Mouse (Mus musculus) CH12.LX (cell line): ENCODE measurements at regions not wholly inside any gene's neighbourhood (a gene's known extent, or its start where the extent isn't known, plus 50 kb on each side); places are given as distances from the start of the nearest gene placed in this dataset.

Experiments used
- DNase-seq: peaks from one replicate; pipeline ENCODE4 v3.0.0-alpha.2; 2013; ENCODE audit errors: extremely low read depth
- H3K27ac ChIP-seq: 2 replicates; pipeline ENCODE4 v1.5.1; 2012; ENCODE audit warnings: low read depth, mild to moderate bottlenecking, control low read depth, moderate library complexity; ENCODE audit not compliant: insufficient read depth
- H3K27me3 ChIP-seq: replicated peaks from 2 replicates; pipeline ENCODE3; 2012; ENCODE audit warnings: inconsistent platforms
- H3K36me3 ChIP-seq, 2 experiments: replicated peaks in 1 of 2; 2 replicates each; pipeline versions ENCODE3 to v1.6.1; 2012; ENCODE audit warnings: inconsistent platforms in 1 of 2, low read length in 1 of 2, mild to moderate bottlenecking in 1 of 2, mixed read lengths in 1 of 2, moderate library complexity in 1 of 2; ENCODE audit not compliant: control insufficient read depth in 1 of 2, insufficient read depth in 1 of 2
- H3K4me1 ChIP-seq, 2 experiments: 2 replicates each; pipeline ENCODE4 v1.6.1; 2012; ENCODE audit warnings: inconsistent platforms in 1 of 2, moderate library complexity in 1 of 2; ENCODE audit not compliant: insufficient read depth in 2 of 2, control insufficient read depth in 1 of 2
- H3K4me2 ChIP-seq: 2 replicates; pipeline ENCODE4 v1.6.1; 2012; ENCODE audit warnings: low read depth, mild to moderate bottlenecking, control low read depth; ENCODE audit not compliant: poor library complexity, insufficient read depth, severe bottlenecking
- H3K4me3 ChIP-seq, 3 experiments: fragments of 150-350 bp in 1 of 3; sonication (generic) in 1 of 3; replicated peaks in 1 of 3; 2 replicates each; pipeline versions ENCODE3 to v1.5.1; 2011 to 2012; ENCODE audit warnings: low read depth in 2 of 3, low read length in 2 of 3, mild to moderate bottlenecking in 2 of 3, moderate library complexity in 2 of 3, control low read depth in 1 of 3, improper control_type of control experiment in 1 of 3, inconsistent platforms in 1 of 3, mixed read lengths in 1 of 3; ENCODE audit not compliant: poor library complexity in 1 of 3
- H3K79me2 ChIP-seq: replicated peaks from 2 replicates; pipeline ENCODE4 v1.6.1; 2012; ENCODE audit warnings: mild to moderate bottlenecking, moderate library complexity; ENCODE audit not compliant: control insufficient read depth, poor library complexity, insufficient read depth, severe bottlenecking; ENCODE audit errors: extremely low read depth
- H3K9ac ChIP-seq: 2 replicates; pipeline ENCODE4 v1.6.1; 2012; ENCODE audit warnings: low read depth, mild to moderate bottlenecking, control low read depth, moderate library complexity; ENCODE audit not compliant: insufficient read depth
- H3K9me3 ChIP-seq: replicated peaks from 2 replicates; pipeline ENCODE3; 2012; ENCODE audit warnings: low read length, inconsistent platforms, mixed read lengths
- BHLHE40 ChIP-seq: IDR thresholded peaks from 2 replicates; pipeline ENCODE4 v1.6.1; 2011; ENCODE audit warnings: mild to moderate bottlenecking, low read depth, low read length, improper control_type of control experiment
- CHD1 ChIP-seq: IDR thresholded peaks from 2 replicates; pipeline ENCODE4 v1.6.1; 2012; ENCODE audit warnings: low read depth, low read length, improper control_type of control experiment, inconsistent platforms
- CHD2 ChIP-seq: IDR thresholded peaks from 2 replicates; pipeline ENCODE4 v1.6.1; 2011; ENCODE audit warnings: low read length, improper control_type of control experiment
- ELF1 ChIP-seq: IDR thresholded peaks from 2 replicates; pipeline ENCODE4 v1.6.1; 2014; ENCODE audit warnings: low read depth, mild to moderate bottlenecking, inconsistent platforms, low read length, improper control_type of control experiment
- EP300 ChIP-seq: IDR thresholded peaks from 2 replicates; pipeline ENCODE4 v1.6.1; 2011; ENCODE audit warnings: low read length, improper control_type of control experiment
- ETS1 ChIP-seq: conservative IDR thresholded peaks from 2 replicates; pipeline ENCODE4 v1.6.1; 2012; ENCODE audit warnings: low read depth, mild to moderate bottlenecking, inconsistent platforms, low read length, improper control_type of control experiment, moderate library complexity
- HCFC1 ChIP-seq: IDR thresholded peaks from 2 replicates; pipeline ENCODE4 v1.6.1; 2012; ENCODE audit warnings: low read depth, mild to moderate bottlenecking, inconsistent platforms, low read length, improper control_type of control experiment
- IRF4 ChIP-seq: IDR thresholded peaks from 2 replicates; pipeline ENCODE4 v1.6.1; 2014; ENCODE audit warnings: low read depth, mild to moderate bottlenecking, inconsistent platforms, low read length, improper control_type of control experiment
- KAT2A ChIP-seq: IDR thresholded peaks from 2 replicates; pipeline ENCODE4 v1.6.1; 2012; ENCODE audit warnings: low read length, improper control_type of control experiment, inconsistent platforms; ENCODE audit not compliant: insufficient replicate concordance
- MAFK ChIP-seq: IDR thresholded peaks from 2 replicates; pipeline ENCODE4 v1.6.1; 2011; ENCODE audit warnings: low read length, improper control_type of control experiment; ENCODE audit not compliant: insufficient replicate concordance
- MAX ChIP-seq: IDR thresholded peaks from 2 replicates; pipeline ENCODE4 v1.6.1; 2011; ENCODE audit warnings: low read length, improper control_type of control experiment
- MEF2A ChIP-seq: IDR thresholded peaks from 2 replicates; pipeline ENCODE4 v1.6.1; 2014; ENCODE audit warnings: low read depth, mild to moderate bottlenecking, inconsistent platforms, low read length, improper control_type of control experiment, borderline replicate concordance
- MXI1 ChIP-seq: IDR thresholded peaks from 2 replicates; pipeline ENCODE4 v1.6.1; 2011; ENCODE audit warnings: mild to moderate bottlenecking, low read depth, low read length, improper control_type of control experiment
- MYC ChIP-seq: IDR thresholded peaks from 2 replicates; pipeline ENCODE4 v1.6.1; 2011; ENCODE audit warnings: low read depth, mild to moderate bottlenecking, improper control_type of control experiment, low read length
- PAX5 ChIP-seq: IDR thresholded peaks from 2 replicates; pipeline ENCODE4 v1.6.1; 2012; ENCODE audit warnings: low read length, inconsistent platforms, mixed read lengths
- POLR2A ChIP-seq: IDR thresholded peaks from 2 replicates; pipeline ENCODE4 v1.6.1; 2011; ENCODE audit warnings: low read depth, mild to moderate bottlenecking, improper control_type of control experiment, low read length
- RAD21 ChIP-seq: IDR thresholded peaks from 2 replicates; pipeline ENCODE4 v1.6.1; 2011; ENCODE audit warnings: low read depth, mild to moderate bottlenecking, low read length, improper control_type of control experiment, moderate library complexity
- SIN3A ChIP-seq: IDR thresholded peaks from 2 replicates; pipeline ENCODE4 v1.6.1; 2012; ENCODE audit warnings: low read length, improper control_type of control experiment, inconsistent platforms
- TCF12 ChIP-seq: IDR thresholded peaks from 2 replicates; pipeline ENCODE4 v1.6.1; 2014; ENCODE audit warnings: low read depth, mild to moderate bottlenecking, inconsistent platforms, low read length, improper control_type of control experiment
- UBTF ChIP-seq: IDR thresholded peaks from 2 replicates; pipeline ENCODE4 v1.6.1; 2012; ENCODE audit warnings: low read depth, mild to moderate bottlenecking, inconsistent platforms, low read length, improper control_type of control experiment, moderate library complexity
- USF1 ChIP-seq: IDR thresholded peaks from 2 replicates; pipeline ENCODE4 v1.6.1; 2014; ENCODE audit warnings: low read depth, mild to moderate bottlenecking, inconsistent platforms, low read length, improper control_type of control experiment
- ZC3H11A ChIP-seq: IDR thresholded peaks from 2 replicates; pipeline ENCODE4 v1.6.1; 2012; ENCODE audit warnings: low read depth, mild to moderate bottlenecking, inconsistent platforms, low read length, improper control_type of control experiment
- ZMIZ1 ChIP-seq: IDR thresholded peaks from 2 replicates; pipeline ENCODE4 v1.6.1; 2012; ENCODE audit warnings: low read depth, mild to moderate bottlenecking, inconsistent platforms, low read length, improper control_type of control experiment
- ZNF384 ChIP-seq: IDR thresholded peaks from 2 replicates; pipeline ENCODE4 v1.6.1; 2012; ENCODE audit warnings: low read depth, low read length, improper control_type of control experiment, inconsistent platforms
- dilution Hi-C: fragments of 300-500 bp; cut with MboI; formaldehyde crosslinking; loops from 2 replicates; pipeline ENCODE4 v1.14.3; 2020; ENCODE audit warnings: low sequenced_read_pairs; ENCODE audit not compliant: extremely low pct_unique_long_range_greater_than_20kb, extremely low pct_ligation_motif_present
- in situ Hi-C: fragments of 300-500 bp; cut with MboI; formaldehyde crosslinking; loops from 3 replicates; pipeline ENCODE4 v1.14.3; 2019; ENCODE audit warnings: low sequenced_read_pairs, low pct_ligation_motif_present, low pct_unique_long_range_greater_than_20kb, mixed read lengths

DNA sequence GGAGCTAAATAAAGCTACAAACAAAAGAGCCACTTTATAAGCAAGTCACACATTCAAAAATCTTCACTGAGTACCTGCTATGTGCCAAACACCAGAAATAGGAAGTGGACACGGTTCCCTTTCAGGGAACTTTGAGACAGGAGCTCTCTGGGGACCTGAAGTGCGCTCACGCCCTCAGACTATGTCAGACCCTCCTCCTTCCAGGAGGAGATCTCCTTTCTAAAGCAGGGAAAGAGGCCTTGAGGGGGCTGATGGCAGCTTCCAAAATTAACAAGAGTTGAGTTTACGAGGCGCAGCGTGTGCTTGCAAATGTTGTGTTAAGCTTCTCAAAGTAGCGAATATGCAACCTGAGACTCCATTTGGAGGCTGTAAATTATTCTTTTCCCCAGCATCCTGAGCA, 204.0 kb upstream of the Cdh5 start:
- Histone ChIP-seq H3K9ac (no peak overlapping the region), H3K9me3 (no peaks in the 10 kb centered on the region), H3K4me1 (peaks cover 0 to 25% of the 10 kb centered on the region in 2 experiments; a peak in 2 of 4 replicates), H3K4me2 (no peak overlapping the region), H3K27me3 (no peaks in the 10 kb centered on the region), H3K4me3 (no peak overlapping the region), H3K27ac (no peak overlapping the region), H3K36me3 (no peaks in the 10 kb centered on the region), H3K79me2 (no peaks in the 10 kb centered on the region)
- dilution Hi-C loops (no loop called here), in situ Hi-C loops (no loop called here)
- DNase-seq = no peak
- TF ChIP-seq MXI1 (no peak), RAD21 (no peak), KAT2A (no peak), SIN3A (no peak), TCF12 (no peak), HCFC1 (no peak), MYC (no peak), POLR2A (no peak), UBTF (no peak), ELF1 (no peak), ZMIZ1 (no peak), MAX (no peak), ZC3H11A (no peak), BHLHE40 (no peak), ZNF384 (no peak), MEF2A (no peak), MAFK (no peak)

DNA sequence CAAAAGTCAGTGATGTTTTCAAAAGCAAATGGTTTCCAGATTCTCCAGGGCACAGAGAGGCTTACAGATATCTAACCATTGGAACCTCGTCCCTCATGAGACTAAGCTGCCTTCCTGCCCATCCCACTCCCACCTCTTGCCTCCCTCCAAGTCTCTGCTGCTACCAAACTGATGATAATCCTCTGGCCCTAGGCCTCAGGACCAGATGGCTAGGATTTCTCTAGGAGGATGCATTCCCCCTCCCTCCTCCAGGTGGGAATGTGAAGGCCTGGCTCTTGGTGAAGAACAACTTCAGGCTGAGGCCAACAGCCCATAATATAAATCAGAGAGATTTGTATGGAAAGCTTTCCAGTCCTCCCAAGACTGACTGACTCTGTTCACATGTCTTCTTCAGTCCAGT, 198.9 kb upstream of the Cdh5 start:
- no peak for DNase-seq
- no peak for TF ChIP-seq PAX5
- TF ChIP-seq MXI1 = no peak
- TF ChIP-seq IRF4 = no peak
- TF ChIP-seq ZNF384 = no peak
- no peak for TF ChIP-seq ELF1
- TF ChIP-seq RAD21 = no peak
- TF ChIP-seq ETS1 = no peak
- no peak for TF ChIP-seq CHD1
- TF ChIP-seq MAX = no peak
- TF ChIP-seq CHD2 = no peak
- TF ChIP-seq UBTF = no peak
- TF ChIP-seq ZMIZ1 = no peak
- TF ChIP-seq EP300 = no peak
- TF ChIP-seq USF1 = no peak
- H3K36me3 ChIP-seq = no peaks in the 10 kb centered on the region
- peaks cover 7% of the 10 kb centered on the region for H3K9me3 ChIP-seq
- H3K27ac ChIP-seq = no peak overlapping the region
- no peak overlapping the region for H3K4me2 ChIP-seq
- no peaks in the 10 kb centered on the region for H3K79me2 ChIP-seq
- in situ Hi-C loops (no loop called here), dilution Hi-C loops (no loop called here)
- peaks cover 13 to 25% of the 10 kb centered on the region in 2 experiments for H3K4me1 ChIP-seq
- H3K4me3 ChIP-seq = no peak overlapping the region
- no peak overlapping the region for H3K9ac ChIP-seq
- H3K27me3 ChIP-seq = no peaks in the 10 kb centered on the region
